Mouse (Mus musculus) spleen, adult 2 months (tissue): Measurements from ENCODE around the gene Dll4.

Experiments
- CTCF ChIP-seq: fragments of 200-500 bp; IDR thresholded peaks from 2 replicates; pipeline ENCODE4 v1.5.1; 2011; ENCODE audit warnings: mild to moderate bottlenecking, inconsistent platforms; ENCODE audit not compliant: insufficient read depth, insufficient read length, insufficient replicate concordance; ENCODE audit errors: extremely low read depth
- POLR2A ChIP-seq: fragments of 200-500 bp; IDR thresholded peaks from 2 replicates; pipeline ENCODE4 v1.6.1; 2011; ENCODE audit warnings: low read depth, low read length, inconsistent platforms

DNA sequence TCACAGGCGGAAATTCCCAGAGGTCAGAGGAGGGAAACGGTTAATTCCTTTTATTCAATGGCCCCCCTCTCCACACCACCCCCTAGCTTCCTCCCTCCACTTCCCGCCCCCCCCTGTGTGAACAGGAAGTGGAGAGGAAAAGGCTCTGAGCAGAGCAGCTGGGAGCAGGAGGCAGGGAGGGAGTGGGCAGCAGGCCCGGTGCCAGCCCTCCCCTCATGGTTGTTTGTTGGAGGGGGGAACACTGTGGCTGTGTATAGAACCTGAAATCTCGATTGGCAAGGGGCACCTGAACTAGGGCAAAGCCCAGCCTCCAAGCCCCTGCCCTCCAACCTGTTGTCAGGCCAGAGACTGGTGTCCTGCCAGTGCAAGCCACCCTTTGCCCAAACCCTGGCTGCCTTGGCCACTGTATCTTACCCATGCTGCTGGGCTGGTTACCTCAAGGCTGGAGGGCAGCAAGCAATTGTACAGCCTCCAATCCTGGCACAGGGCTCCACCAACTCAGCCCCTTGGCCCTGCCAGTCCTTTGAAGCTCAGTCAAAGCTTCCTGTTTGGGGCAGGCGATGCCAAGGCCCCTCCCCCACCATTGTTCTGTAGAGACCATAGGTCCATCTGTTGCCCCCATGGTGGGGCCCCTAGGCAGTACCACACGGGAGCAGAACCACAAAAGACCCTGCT lies 24.6 kb upstream of the Dll4 start:
- TF ChIP-seq CTCF (no peak), POLR2A (no peak)
